Comparison of ENCODE assay signal across 8 mouse cellular contexts in genomic region chr8:70868559-70869198, GRCm38 (mm10). TPM values are rescaled to one million over a fixed set of nuclear protein-coding genes. Genes with fewer than 3 reads are reported as not detected.
DNase-seq lines count a peak whose midpoint lies in the region; ATAC-seq and TF ChIP-seq lines count a peak whose summit lies in the region.

No protein-coding gene starts in this region.

- peak overlapping the region; percentile 61 for H3K27ac ChIP-seq in hindbrain, embryonic 11.5 days (ENCODE audit: low read depth, low read length)
- no peak overlapping the region for H3K27ac ChIP-seq in limb, embryonic 14.5 days (replicated peaks; ENCODE audit: low read depth, low read length)
- peak overlapping the region; percentile 86 for H3K27ac ChIP-seq in midbrain, embryonic 13.5 days
- peak overlapping the region; percentile 23; the same call in 1 of the 2 replicates for H3K27ac ChIP-seq in testis, adult 2 months (ENCODE audit: control insufficient read depth, insufficient read depth, low read depth, low read length)

- peak; percentile 81 for DNase-seq in CD4-positive, CD25-positive, alpha-beta regulatory T cell, adult 2 months (ENCODE audit: low read depth, low spot score)
- DNase-seq in c-Kit-positive CD71-positive TER-119-positive erythroid progenitor cells, embryonic 14.5 days (ENCODE audit: low spot score): peak; percentile 74
- DNase-seq in hindbrain, embryonic 11.5 days (ENCODE audit: low spot score): peak; percentile 60
- DNase-seq in limb, embryonic 14.5 days (ENCODE audit: low spot score): peak; percentile 59
- DNase-seq in gastrocnemius, postnatal 4 days (ENCODE audit: low spot score in 2 of 2): no peak

- H3K27me3 ChIP-seq in hindbrain, embryonic 11.5 days (ENCODE audit: control insufficient read depth, insufficient read depth, low read length): no peaks in the 10 kb centered on the region
- H3K27me3 ChIP-seq in limb, embryonic 14.5 days (ENCODE audit: control insufficient read depth, insufficient read depth, low read length): no peaks in the 10 kb centered on the region
- no peaks in the 10 kb centered on the region for H3K27me3 ChIP-seq in midbrain, embryonic 13.5 days
- peaks cover 2% of the 10 kb centered on the region; the same call in 1 of the 2 replicates for H3K27me3 ChIP-seq in testis, adult 2 months (ENCODE audit: control insufficient read depth, insufficient read depth, low read length)

- peaks cover 24% of the 10 kb centered on the region for H3K4me1 ChIP-seq in hindbrain, embryonic 11.5 days (replicated peaks; ENCODE audit: control insufficient read depth, insufficient read depth, low read length)
- H3K4me1 ChIP-seq in limb, embryonic 14.5 days (ENCODE audit: control insufficient read depth, insufficient read depth, low read length): peaks cover 25% of the 10 kb centered on the region
- peaks cover 65% of the 10 kb centered on the region for H3K4me1 ChIP-seq in midbrain, embryonic 13.5 days (replicated peaks)
- peaks cover 35% of the 10 kb centered on the region for H3K4me1 ChIP-seq in testis, adult 2 months (ENCODE audit: control insufficient read depth, insufficient read depth, low read length)

- H3K36me3 ChIP-seq in hindbrain, embryonic 11.5 days (ENCODE audit: control insufficient read depth, insufficient read depth, low read length): no peaks in the 10 kb centered on the region
- H3K36me3 ChIP-seq in limb, embryonic 14.5 days (ENCODE audit: control insufficient read depth, insufficient read depth, low read length): no peaks in the 10 kb centered on the region; the same call in 1 of the 2 replicates
- peaks cover 10% of the 10 kb centered on the region for H3K36me3 ChIP-seq in midbrain, embryonic 13.5 days
- H3K36me3 ChIP-seq in testis, adult 2 months (ENCODE audit: control insufficient read depth, insufficient read depth, low read length): no peaks in the 10 kb centered on the region

- H3K9me3 ChIP-seq in hindbrain, embryonic 11.5 days (ENCODE audit: control insufficient read depth, low read length): no peaks in the 10 kb centered on the region
- no peaks in the 10 kb centered on the region for H3K9me3 ChIP-seq in limb, embryonic 14.5 days (ENCODE audit: control insufficient read depth, low read length)
- no peaks in the 10 kb centered on the region for H3K9me3 ChIP-seq in midbrain, embryonic 13.5 days

- ATAC-seq in CD4-positive, CD25-positive, alpha-beta regulatory T cell, adult 4 months: no peak
- no peak for ATAC-seq in hindbrain, embryonic 11.5 days (ENCODE audit: low FRiP score)
- no peak for ATAC-seq in limb, embryonic 14.5 days (ENCODE audit: low FRiP score, low read depth)
- ATAC-seq in midbrain, embryonic 13.5 days: no peak

- 14% methylated on average over 40 of the region's 40 CpGs for WGBS in hindbrain, embryonic 11.5 days
- 20% methylated on average over 40 of the region's 40 CpGs for WGBS in limb, embryonic 14.5 days
- 12% methylated on average over 40 of the region's 40 CpGs for WGBS in midbrain, embryonic 13.5 days

- peak overlapping the region; percentile 6; the same call in 1 of the 2 replicates for H3K4me3 ChIP-seq in hindbrain, embryonic 11.5 days (ENCODE audit: low read depth, low read length)
- H3K4me3 ChIP-seq in limb, embryonic 14.5 days (replicated peaks; ENCODE audit: low read length): peak overlapping the region; percentile 14; the same call in 1 of the 2 replicates
- H3K4me3 ChIP-seq in midbrain, embryonic 13.5 days (replicated peaks): peak overlapping the region; percentile 12; the same call in 1 of the 2 replicates
- peak overlapping the region; percentile 72 for H3K4me3 ChIP-seq in testis, adult 2 months (ENCODE audit: control insufficient read depth, low read depth, low read length)

- TF ChIP-seq POLR2A in limb, embryonic 14.5 days (IDR thresholded peaks at IDR 0.05; ENCODE audit: borderline replicate concordance, extremely low read depth, insufficient read depth, insufficient read length): no peak
- TF ChIP-seq POLR2A in testis, adult 2 months (IDR thresholded peaks at IDR 0.05; ENCODE audit: control insufficient read depth, low read depth, low read length): no peak

- TF ChIP-seq CTCF in testis, adult 2 months (IDR thresholded peaks at IDR 0.05; ENCODE audit: control insufficient read depth, insufficient read depth, insufficient replicate concordance, low read depth, low read length): no peak

- peak overlapping the region; percentile 23; the same call in 1 of the 2 replicates for H3K4me2 ChIP-seq in hindbrain, embryonic 11.5 days (replicated peaks; ENCODE audit: low read depth, low read length)
- peak overlapping the region; percentile 42 for H3K4me2 ChIP-seq in limb, embryonic 14.5 days (replicated peaks; ENCODE audit: low read depth, low read length, severe bottlenecking)
- H3K4me2 ChIP-seq in midbrain, embryonic 13.5 days (replicated peaks): peak overlapping the region; percentile 38

- H3K9ac ChIP-seq in hindbrain, embryonic 11.5 days (ENCODE audit: low read depth, low read length): peak overlapping the region; percentile 36; the same call in 1 of the 2 replicates
- no peak overlapping the region for H3K9ac ChIP-seq in limb, embryonic 14.5 days (ENCODE audit: low read depth, low read length, severe bottlenecking)
- H3K9ac ChIP-seq in midbrain, embryonic 13.5 days (replicated peaks): peak overlapping the region; percentile 54

RNA-seq across cellular contexts. Expression of gene Ccdc124, which starts 5.1 kb away (rescaled TPM):
- polyA plus RNA-seq in CD4-positive, CD25-positive, alpha-beta regulatory T cell, adult 4 months (2017; shearing (Covaris generic)): 10 to 100 TPM; 61.0 to 62.7 TPM
- 162 and 173 TPM in 2 replicates for polyA plus RNA-seq in hindbrain, embryonic 11.5 days (2014; fragmentation: Nextera tagmentation; extraction: Ambion mirVana)
- 49.2 and 58.9 TPM in 2 replicates for polyA plus RNA-seq in limb, embryonic 14.5 days (2012; rRNA removed)
- polyA plus RNA-seq in limb, embryonic 14.5 days (2014; fragmentation: Nextera tagmentation; extraction: Ambion mirVana): 96.2 and 97.2 TPM in 2 replicates
- polyA plus RNA-seq in midbrain, embryonic 13.5 days (2015; fragmentation: Nextera tagmentation; extraction: Ambion mirVana): 160 TPM in 2 replicates
- 51.3 and 65.9 TPM in 2 replicates for polyA plus RNA-seq in testis, adult 2 months (2012; rRNA removed)
- 10 to 100 TPM; 37.5 to 40.1 TPM for total RNA-seq in gastrocnemius, postnatal 4 days (2021)

RNA-seq across cellular contexts. Expression of gene Kcnn1, which starts 5.6 kb away (rescaled TPM):
- polyA plus RNA-seq in CD4-positive, CD25-positive, alpha-beta regulatory T cell, adult 4 months (2017; shearing (Covaris generic)): not detected
- 10.7 and 12.2 TPM in 2 replicates for polyA plus RNA-seq in hindbrain, embryonic 11.5 days (2014; fragmentation: Nextera tagmentation; extraction: Ambion mirVana)
- polyA plus RNA-seq in limb, embryonic 14.5 days (2012; rRNA removed): 9.1 and 11.2 TPM in 2 replicates
- polyA plus RNA-seq in limb, embryonic 14.5 days (2014; fragmentation: Nextera tagmentation; extraction: Ambion mirVana): 2.5 and 3.0 TPM in 2 replicates
- polyA plus RNA-seq in midbrain, embryonic 13.5 days (2015; fragmentation: Nextera tagmentation; extraction: Ambion mirVana): 19.6 and 26.9 TPM in 2 replicates
- 0.72 and 1.5 TPM in 2 replicates for polyA plus RNA-seq in testis, adult 2 months (2012; rRNA removed)
- total RNA-seq in gastrocnemius, postnatal 4 days (2021): 1 to 10 TPM; 1.7 to 1.8 TPM

RNA-seq across cellular contexts. Expression of gene Slc5a5, which starts 23.9 kb away (rescaled TPM):
- not detected for polyA plus RNA-seq in CD4-positive, CD25-positive, alpha-beta regulatory T cell, adult 4 months (2017; shearing (Covaris generic))
- polyA plus RNA-seq in hindbrain, embryonic 11.5 days (2014; fragmentation: Nextera tagmentation; extraction: Ambion mirVana): 0.47 and 0.71 TPM in 2 replicates
- 1.4 and 1.9 TPM in 2 replicates for polyA plus RNA-seq in limb, embryonic 14.5 days (2012; rRNA removed)
- polyA plus RNA-seq in limb, embryonic 14.5 days (2014; fragmentation: Nextera tagmentation; extraction: Ambion mirVana): 0.19 and 0.83 TPM in 2 replicates
- 0.67 and 0.73 TPM in 2 replicates for polyA plus RNA-seq in midbrain, embryonic 13.5 days (2015; fragmentation: Nextera tagmentation; extraction: Ambion mirVana)
- 1.3 and 1.5 TPM in 2 replicates for polyA plus RNA-seq in testis, adult 2 months (2012; rRNA removed)
- not detected for total RNA-seq in gastrocnemius, postnatal 4 days (2021)

RNA-seq across cellular contexts. Expression of gene Rpl18a, which starts 28.5 kb away (rescaled TPM):
- over 10,000 TPM in 1 of 2 experiments, 1,000 to 10,000 TPM in 1; 9,999 to 11,110 TPM for polyA plus RNA-seq in CD4-positive, CD25-positive, alpha-beta regulatory T cell, adult 4 months (2017; shearing (Covaris generic))
- 3,048 and 3,182 TPM in 2 replicates for polyA plus RNA-seq in hindbrain, embryonic 11.5 days (2014; fragmentation: Nextera tagmentation; extraction: Ambion mirVana)
- polyA plus RNA-seq in limb, embryonic 14.5 days (2012; rRNA removed): 5,343 and 6,042 TPM in 2 replicates
- polyA plus RNA-seq in limb, embryonic 14.5 days (2014; fragmentation: Nextera tagmentation; extraction: Ambion mirVana): 5,732 and 5,809 TPM in 2 replicates
- 2,682 and 2,717 TPM in 2 replicates for polyA plus RNA-seq in midbrain, embryonic 13.5 days (2015; fragmentation: Nextera tagmentation; extraction: Ambion mirVana)
- 1,162 and 1,446 TPM in 2 replicates for polyA plus RNA-seq in testis, adult 2 months (2012; rRNA removed)
- 1,000 to 10,000 TPM; 1,846 to 1,982 TPM for total RNA-seq in gastrocnemius, postnatal 4 days (2021)

RNA-seq across cellular contexts. Expression of gene Arrdc2, which starts 29.2 kb away (rescaled TPM):
- polyA plus RNA-seq in CD4-positive, CD25-positive, alpha-beta regulatory T cell, adult 4 months (2017; shearing (Covaris generic)): 1 to 10 TPM; 3.4 to 3.7 TPM
- 9.9 and 10.3 TPM in 2 replicates for polyA plus RNA-seq in hindbrain, embryonic 11.5 days (2014; fragmentation: Nextera tagmentation; extraction: Ambion mirVana)
- polyA plus RNA-seq in limb, embryonic 14.5 days (2012; rRNA removed): 21.5 and 36.9 TPM in 2 replicates
- polyA plus RNA-seq in limb, embryonic 14.5 days (2014; fragmentation: Nextera tagmentation; extraction: Ambion mirVana): 6.1 and 8.6 TPM in 2 replicates
- polyA plus RNA-seq in midbrain, embryonic 13.5 days (2015; fragmentation: Nextera tagmentation; extraction: Ambion mirVana): 7.7 and 10.5 TPM in 2 replicates
- 17.1 and 19.4 TPM in 2 replicates for polyA plus RNA-seq in testis, adult 2 months (2012; rRNA removed)
- 1 to 10 TPM; 3.9 to 7.0 TPM for total RNA-seq in gastrocnemius, postnatal 4 days (2021)

Comparison
In these comparisons a context has a peak if more than half of its experiments do, and no peak if none do; other contexts are left out.
1. DNase-seq: peak in CD4-positive, CD25-positive, alpha-beta regulatory T cell, adult 2 months (single experiment), c-Kit-positive CD71-positive TER-119-positive erythroid progenitor cells, embryonic 14.5 days (single experiment), hindbrain, embryonic 11.5 days (single experiment) and limb, embryonic 14.5 days (single experiment); none in gastrocnemius, postnatal 4 days (0 of 2).
2. H3K4me3 ChIP-seq: peak in every context shown above with its lines; median percentile 72 in testis, adult 2 months; 14 in limb, embryonic 14.5 days; 12 in midbrain, embryonic 13.5 days; 6 in hindbrain, embryonic 11.5 days.
3. Peak in every context shown above with its lines, with median percentiles within 50 percentile points of each other: H3K4me2 ChIP-seq.